Mouse (Mus musculus) neutrophil, adult 5-6 weeks (primary cell): ENCODE data around the gene Cnih3. TPM values are rescaled to one million over a fixed set of nuclear protein-coding genes. Genes with fewer than 3 reads are reported as not detected.

Experiments
- ATAC-seq: fragments of 151-379, 151-347 bp; 2 replicates; pipeline ENCODE4 v1.8.0; 2017; ENCODE audit warnings: mild to moderate bottlenecking, moderate TSS enrichment; ENCODE audit not compliant: insufficient number of reproducible peaks, poor library complexity, low FRiP score, severe bottlenecking; ENCODE audit errors: extremely low read depth
- total RNA-seq: library from RNA; stranded (forward); fragments of 200-1000 nt; gene quantifications from 2 replicates; pipeline ENCODE4 v1.2.3, GENCODE M21; 2017

Gene Cnih3
- total RNA-seq, 1 experiment from 2014 or later = not detected

DNA sequence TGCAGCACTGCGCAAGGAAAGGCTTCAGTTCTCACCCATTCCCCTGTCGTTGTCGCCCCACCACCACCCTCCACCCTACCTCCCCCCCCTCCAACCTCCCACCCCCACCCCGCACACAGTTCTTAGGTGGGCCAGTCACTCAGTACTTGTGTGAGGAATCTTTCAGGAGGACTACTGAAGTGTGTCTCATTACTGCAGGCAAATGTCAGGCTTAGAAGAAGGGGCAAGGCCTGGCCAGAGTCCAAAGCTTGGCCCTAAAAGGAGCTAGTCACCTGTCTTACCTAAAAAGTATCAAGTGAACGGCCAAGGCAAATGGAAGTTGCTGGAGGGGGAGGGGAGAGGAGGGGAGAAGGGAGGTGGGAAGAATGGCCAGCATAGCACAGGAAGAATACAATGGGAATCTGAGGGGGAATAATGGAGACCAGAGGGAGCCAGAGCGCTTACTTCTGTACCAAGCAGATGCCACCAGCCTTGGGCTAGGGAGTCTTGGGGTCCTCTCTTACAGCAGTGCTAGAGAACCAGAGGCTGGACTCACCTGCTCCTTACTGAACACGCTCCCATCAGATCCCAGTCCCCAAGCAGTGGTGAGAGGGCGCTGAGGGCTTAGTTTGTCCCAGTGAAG lies 88.7 kb downstream of the Cnih3 start:
- no peak for ATAC-seq

DNA sequence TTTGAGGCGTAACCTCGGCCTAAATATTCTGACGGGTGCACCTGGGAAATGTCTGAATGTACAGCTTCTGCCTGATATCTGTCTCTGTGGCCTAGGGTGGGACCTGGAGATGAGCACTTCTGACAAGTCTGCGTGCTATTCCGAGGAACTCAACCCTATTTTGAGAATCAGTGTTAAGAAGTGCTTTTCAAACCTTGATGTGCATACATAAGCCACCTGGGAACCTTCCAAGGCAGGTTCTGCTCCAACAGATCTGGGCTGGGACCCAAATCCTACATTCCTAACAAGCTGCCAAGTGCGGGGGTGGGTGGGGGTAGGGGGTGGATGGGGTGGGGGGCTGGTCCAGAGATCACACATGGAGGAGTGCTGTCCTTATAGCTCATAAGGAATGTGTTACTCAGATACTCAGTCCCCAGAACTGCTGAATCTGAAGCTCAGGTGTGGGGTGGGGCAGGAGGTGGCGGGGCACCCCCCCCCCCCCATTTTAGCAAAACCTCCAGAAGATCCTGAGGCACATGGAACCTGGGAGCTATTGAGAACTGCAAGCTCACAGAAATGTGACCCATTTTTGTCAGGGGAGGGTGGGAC lies 89.3 kb downstream of the Cnih3 start:
- ATAC-seq = no peak

DNA sequence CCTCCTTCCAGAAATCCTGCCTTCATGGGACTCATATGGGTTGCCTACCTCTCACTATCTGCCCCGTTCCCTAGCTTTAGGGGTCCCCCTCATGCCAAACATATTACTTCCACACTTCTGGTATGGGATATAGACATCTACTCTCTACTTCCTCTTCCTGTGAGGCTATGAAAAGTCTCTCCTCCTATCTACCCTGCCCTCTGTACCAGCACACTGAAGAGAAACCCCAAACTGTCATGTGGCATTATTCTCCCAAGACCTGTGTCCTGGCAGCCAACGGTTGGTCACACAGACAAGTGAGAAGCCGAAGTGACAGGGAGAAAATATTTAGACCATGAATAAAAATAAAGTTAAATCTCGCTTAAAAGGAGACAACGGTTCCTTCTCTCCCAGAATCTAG lies 92.6 kb downstream of the Cnih3 start:
- no peak for ATAC-seq

DNA sequence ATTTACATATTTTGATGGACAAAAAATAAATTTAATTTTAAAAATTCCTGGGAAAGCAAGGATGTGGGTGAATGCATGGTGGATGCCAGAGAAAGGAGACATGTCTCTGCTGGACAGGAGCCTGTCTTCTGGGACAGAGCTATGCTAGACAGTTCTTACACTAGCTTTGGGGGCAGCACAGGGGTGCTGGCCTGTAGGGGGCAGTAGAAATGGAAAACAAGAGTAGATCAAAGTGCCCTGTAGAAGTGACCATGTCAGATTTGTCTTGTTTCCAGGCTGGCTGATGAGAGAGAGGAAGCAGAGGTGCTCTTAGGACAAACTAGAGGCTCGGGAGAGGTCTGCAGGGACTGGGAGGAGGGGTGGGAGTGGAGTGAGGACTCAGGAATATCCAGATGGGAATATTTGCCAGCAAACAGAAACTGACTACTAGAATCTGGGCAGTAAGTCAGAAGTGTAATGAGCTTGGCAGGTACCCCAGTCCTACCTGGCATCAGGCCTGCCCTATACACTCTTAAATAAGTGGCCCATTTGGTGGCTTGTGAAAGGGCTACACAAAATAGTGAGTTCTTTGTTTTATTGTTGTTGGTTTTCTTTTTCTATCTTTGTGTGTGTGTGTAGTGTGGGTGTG lies 93.3 kb downstream of the Cnih3 start:
- ATAC-seq = no peak

DNA sequence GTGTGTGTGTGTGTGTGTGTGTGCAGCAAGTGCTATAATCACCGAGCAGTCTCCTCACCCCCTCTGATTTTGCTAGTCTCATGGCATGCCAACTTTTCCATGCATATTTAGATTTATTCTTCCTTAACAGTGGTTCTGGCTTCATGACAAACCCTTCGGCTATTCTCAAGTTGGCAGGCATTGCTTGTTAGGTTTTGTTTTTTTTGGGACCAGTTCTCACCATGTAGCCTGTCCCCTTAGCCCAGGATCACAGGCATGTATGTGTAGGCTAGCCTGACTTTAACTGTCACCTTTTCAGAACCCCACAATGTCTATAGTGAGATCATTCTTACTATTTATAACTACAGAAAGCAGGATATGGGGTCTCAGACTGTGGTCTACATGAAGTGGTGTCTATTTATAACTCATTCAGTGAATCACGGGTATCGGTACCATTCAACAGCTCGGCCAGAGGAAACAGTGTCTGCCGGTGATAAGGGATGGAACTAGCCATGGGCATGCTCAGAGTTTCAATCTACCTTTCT lies 94.2 kb downstream of the Cnih3 start:
- ATAC-seq = no peak

DNA sequence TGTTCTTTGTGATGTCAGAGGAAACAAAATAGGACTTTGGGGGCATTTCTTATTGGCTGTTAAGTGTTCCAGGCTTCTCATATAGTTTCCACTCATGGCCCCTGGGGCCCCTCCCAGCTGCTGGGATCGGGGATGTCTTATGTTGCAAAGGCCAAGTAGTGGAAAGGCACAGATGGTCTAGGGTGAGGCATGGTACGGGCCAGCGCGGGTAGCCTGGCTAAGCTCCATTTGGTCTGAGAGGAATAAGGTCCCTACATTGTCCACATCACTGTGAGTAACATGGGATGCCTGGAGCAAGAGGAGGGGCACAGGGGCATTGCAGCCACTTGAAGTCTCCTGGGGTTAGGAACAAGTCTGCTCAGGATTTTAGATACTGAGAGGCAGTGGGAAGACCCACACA lies 95.1 kb downstream of the Cnih3 start:
- ATAC-seq = no peak

DNA sequence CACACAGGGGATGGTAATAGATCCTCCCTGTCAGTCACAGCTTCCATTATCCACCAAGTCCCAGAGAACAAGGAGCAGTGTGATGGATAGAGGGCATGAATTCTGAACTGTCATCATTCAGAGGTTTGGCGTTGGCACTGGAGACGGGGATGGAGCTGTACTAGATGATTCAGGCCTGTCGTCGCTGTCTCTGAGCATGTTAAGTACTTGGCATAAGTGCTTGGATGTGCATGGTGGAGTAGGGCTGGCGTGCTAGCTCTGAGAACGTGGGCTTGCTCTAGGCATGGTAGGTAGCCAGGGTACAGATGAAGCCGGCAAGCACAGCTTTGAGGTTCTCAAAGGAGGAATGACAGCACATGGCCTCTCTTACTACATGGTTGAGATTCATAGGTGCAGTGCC lies 95.6 kb downstream of the Cnih3 start:
- no peak for ATAC-seq

DNA sequence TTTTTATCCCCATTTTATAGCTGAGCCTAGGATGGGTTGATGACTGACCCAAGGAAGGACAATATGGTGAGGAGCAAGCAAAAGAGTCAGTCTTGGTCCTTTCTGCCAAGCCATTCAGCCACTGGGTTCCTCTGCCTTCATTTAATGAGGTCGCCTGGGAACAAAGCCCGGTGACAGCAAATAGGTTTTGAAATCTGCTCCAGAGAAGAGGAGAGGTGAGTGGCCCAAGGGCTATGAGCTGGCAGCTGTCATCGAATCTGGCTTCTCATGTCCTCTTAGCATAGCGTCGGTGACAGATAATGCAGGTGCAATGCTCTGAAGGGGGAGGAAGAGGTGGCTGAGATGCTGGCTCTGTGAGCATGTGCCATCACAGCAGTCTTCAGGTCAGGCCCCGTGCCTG lies 100.7 kb downstream of the Cnih3 start:
- no peak for ATAC-seq

DNA sequence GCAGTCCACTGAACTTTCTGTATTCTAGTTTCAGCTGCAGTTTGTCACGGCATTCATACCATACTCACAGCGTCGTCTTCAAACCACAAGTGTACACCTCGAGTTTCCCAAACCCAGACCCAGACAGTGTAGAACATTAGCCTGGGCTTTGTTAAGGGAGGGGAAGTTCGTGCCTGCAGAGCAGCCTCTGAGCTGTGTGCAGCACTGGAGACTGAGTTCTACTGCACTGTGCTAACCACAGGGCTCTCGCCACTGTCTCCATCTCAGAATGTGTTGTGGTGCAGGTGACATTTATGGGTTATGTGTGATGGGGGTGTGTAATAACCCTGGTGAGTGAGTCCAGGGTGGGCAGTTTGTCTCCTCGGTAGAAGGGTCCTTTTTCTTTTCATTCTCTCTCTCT lies 104.5 kb downstream of the Cnih3 start:
- ATAC-seq = no peak

DNA sequence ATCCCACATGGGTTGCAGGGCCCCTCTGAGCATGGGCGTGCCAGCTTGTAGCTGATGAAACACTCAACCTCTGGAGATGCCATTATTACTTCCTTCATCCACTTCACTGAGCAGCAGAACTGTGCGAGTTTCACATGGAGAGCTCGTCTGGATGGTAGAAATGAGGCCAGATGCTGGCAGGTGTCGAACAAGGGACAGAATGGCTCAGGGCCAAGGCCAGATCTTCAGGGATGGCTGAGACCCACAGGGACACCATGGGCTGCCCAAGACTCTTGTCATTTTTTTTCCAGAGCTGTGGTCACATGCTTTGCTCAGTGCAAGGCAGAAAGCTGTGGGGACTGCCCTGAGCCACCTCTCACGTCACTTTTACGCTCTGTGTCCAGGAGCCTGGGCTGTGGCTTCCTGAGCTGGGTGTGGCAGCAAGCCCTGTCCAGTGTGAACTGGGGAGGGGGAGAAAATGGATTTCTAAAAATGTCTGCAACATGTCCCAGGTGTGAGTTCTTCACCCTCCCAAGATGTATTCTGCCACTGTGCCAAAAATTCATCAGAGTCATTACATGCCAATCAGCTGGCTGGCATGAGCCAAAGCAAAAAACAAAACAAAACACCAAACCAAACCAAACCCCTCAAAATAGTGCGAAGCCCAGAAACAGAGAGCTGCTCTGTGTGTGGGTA lies 107.1 kb downstream of the Cnih3 start:
- no peak for ATAC-seq

DNA sequence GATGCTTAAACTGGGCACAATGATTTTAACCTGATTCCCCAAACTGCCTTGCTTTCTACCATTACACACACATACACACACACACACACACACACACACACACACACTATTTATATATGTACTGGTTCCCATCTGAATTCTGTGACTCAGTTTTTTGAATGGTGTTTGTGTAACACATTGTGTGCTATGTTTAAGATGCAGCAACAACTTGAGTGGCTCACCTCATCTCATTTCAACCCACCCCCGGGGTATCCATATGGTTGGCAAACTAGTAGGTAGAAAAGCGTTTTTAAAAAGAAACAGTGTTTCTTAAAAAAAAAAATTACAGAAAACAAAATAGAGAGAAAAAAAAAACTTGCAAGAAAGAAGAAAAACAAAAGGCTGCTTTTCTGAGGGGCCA lies 107.9 kb downstream of the Cnih3 start:
- no peak for ATAC-seq

DNA sequence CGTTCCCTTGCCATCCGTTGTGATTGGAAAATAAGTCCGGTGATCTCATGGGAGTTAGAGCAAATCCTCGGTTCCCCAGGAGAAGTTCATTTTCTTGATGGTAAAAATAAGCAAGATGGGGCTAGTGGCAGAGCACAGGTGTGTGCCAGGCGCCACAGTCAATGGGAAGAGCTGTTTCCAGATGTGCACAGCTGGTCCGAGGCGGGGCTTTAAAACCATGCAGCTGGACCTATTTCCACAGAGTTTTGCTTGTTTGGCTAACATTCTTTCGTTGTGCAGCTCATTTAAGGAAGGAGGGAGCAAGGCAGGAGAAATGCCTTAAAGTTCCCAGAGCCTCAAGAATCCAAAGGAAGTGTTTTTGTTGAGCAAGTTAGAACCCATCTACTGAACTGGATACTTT lies 109.1 kb downstream of the Cnih3 start:
- no peak for ATAC-seq

DNA sequence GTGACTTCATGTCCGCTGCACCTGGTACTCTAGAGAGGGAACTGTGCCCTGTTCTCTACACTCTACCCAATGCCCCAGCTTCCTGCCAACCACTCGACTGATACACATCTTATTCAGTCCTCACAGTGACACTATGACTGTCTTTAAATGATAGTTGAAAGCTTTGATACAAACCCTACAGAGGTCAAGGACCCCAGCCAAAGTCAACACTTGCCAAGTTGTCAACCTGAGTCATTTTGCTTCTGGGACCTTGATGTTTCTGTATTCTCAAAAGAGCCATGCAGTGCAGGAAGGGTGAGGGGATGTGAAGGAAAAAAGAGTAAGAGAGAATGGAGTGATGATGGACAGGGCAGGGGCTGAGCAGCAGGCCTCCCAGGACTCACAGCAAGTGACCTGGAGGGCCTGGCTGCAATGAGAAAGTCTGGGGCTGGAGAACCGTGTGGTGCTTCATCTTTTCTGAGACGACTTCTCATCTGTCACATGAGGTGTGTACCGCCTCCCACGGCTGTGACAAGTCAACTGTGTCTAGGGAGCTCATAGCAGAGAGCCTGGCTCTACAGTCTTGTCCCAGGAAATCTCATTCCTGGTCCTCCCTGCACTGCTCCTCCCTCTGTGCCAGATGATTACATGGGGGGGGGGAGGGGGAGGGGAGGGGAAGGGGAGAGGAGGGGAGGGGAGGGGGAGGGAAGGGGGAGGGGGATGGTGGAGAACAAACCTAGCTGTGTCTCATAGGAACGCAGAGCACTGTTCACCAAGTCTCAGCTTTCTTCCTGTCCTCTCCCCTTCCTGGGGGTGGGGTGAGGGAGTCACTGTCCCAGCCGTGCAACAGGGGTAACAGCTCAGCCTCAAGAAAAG lies 109.8 kb downstream of the Cnih3 start:
- no peak for ATAC-seq

DNA sequence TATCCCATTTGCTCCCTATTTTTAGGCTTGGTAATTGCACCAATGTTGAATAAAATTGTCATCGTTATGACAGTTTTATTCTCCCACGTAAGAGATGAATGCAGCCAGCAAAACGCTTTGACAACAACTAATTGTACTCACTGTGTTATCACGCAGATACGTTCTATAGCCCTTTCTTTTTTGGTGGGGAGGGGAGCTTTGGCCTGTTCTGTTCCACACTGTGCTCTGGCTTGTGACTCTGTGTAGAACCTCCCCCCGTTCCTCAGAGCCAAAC lies 110.4 kb downstream of the Cnih3 start:
- ATAC-seq = no peak

DNA sequence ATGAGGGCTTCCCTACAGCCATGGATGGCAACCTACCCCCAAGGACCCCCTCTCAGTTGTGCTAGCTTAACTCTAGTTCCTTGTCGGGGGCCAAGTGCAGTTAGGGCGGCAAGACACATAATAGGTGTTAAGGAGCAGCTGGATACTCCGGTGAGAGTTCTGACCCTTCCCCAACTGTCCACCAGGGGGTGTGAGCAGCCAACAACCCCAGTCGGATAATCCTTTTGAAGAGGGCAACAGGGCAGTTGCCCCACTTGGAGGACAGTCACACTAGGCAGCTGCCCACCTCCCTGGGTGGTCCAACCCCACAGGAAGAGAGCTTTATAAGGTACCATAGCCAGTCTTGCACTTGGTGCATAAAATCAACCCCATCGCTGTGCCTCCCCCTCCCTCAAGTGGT lies 112.6 kb downstream of the Cnih3 start:
- no peak for ATAC-seq

DNA sequence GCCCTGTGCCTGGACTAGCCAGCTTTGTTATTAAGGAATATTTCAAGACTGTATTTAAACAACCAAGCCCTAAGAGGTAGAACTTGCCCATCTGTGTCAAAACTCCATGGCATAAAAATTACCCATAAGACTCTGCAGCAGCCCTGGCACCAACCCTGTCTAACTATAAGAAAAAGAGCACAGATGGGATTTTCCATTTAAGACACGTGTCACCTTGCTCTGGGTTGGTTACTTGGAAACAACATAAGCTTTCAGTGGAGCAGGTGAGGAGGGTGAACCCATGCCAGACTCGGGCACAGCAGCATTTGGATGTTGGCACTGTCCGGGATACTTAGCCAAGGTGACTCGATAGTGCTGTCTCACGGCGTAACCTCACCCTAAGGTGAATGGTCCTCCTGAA lies 113.6 kb downstream of the Cnih3 start:
- no peak for ATAC-seq

DNA sequence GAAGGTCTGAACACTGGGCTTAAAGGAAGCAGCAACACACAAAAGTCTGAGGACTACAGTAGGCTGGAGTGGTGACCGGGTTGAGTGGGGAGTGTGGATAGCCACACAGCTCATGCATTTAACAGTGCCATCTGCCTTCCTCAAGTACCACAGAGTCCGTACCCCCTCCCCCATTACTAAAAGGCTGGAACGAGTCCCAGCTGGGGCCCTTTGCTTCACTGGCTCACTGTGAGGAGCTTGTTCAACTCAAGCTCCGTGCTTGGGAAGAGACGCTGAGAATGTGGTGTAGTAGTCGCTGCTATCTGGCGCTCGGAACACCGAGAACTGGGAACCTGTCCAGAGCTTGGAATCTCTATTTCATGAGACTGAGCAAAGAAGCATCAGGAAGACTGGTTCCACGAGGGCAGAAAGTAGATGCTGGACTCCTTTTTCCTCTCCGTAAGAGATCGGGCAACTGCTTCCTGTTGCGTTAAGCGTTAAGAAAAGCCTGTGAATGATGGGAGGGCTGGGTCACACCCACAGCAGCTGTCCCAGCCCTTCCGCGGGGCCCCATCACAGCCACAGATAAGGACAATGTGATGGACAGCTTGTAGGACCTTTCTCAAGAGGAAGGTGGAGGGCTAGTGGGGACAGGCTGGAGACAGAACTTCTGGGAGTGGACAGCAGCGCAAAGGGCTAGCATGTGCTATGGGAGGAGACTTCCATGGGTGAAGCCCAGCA lies 114.3 kb downstream of the Cnih3 start:
- ATAC-seq = no peak

DNA sequence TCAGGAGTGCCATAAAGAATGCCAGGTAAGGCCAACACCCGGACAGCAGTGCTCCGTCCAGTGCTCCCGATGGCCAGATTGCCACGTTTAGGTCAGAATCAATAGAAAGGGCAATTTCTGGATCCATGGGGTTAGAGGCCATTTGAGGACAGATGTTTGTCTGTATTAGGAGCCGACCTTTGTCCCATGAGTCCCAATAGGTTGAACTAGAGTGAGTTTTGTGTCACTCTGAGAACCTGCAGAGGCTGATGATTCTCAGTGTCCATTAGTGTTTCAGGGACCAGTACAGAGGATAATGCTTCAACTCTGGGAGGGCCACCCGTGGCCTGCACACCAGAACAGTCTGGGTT lies 114.9 kb downstream of the Cnih3 start:
- no peak for ATAC-seq

DNA sequence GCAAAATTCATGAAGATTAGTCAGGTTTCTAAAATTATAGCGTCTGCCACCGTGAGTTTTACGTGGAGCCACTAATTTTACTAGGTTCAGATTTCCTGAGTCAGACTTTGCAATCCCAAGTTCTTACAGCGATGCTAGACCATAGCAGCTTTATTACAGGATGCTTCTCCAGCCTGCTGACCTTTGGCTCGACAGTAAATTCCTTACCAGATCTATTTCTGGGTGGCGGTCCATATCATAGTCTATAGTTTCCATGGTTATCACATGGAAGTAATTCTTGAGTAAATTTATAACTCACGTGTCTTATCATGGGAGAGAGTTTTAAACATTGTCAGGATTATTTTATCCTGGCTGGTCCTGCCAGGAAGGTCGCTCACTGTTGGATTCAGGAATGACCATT lies 117.0 kb downstream of the Cnih3 start:
- no peak for ATAC-seq
